ENCODE assay signal across 26 mouse cellular contexts in the genomic region with DNA sequence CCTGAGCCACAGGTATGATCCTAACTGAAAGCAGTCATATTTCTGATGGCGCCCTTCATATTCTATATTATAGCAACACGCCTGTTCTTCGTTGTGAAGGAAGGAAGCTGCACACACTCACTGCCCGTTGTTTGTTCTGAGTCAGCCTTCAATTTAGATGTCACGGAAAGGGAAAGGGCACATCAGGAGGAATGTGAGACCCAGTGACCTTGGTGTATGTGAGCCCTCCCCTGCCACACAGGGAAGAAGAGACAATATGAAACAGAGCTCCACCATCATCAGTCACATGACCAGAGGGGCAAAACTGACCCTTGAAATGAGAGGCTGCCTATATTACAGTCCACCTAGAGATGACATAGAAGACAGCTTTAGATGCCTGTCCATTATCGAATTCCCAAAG.
"Had no signal": no experiment of that assay in that cellular context is flagged by ENCODE, and none has a peak within 500 bp of the region (broad histone marks: within the 10 kb centered on the region; RNA-seq: fewer than 3 reads in every experiment).

No protein-coding gene starts in this region.

- H3K9ac ChIP-seq: hindbrain, embryonic 12.5 days; hindbrain, embryonic 14.5 days; intestine, embryonic 15.5 days; limb, embryonic 12.5 days; liver, embryonic 13.5 days; liver, embryonic 15.5 days; liver, postnatal 0 days had no signal

- H3K4me1 ChIP-seq: hindbrain, embryonic 10.5 days; hindbrain, embryonic 12.5 days; intestine, embryonic 15.5 days; limb, embryonic 12.5 days; liver, embryonic 13.5 days had no signal

- H3K27me3 ChIP-seq: hindbrain, embryonic 12.5 days; intestine, embryonic 15.5 days; limb, embryonic 12.5 days; liver, embryonic 13.5 days; liver, embryonic 15.5 days had no signal

- DNase-seq: gastrocnemius, adult 2 months; gastrocnemius, postnatal 10 days; gastrocnemius, postnatal 25 days; heart, postnatal 4 days; kidney, adult 18-20 months; kidney, adult 8-10 months; kidney, postnatal 10 days; kidney, postnatal 25 days; kidney, postnatal 4 days; liver; liver, embryonic 13.5 days; liver, postnatal 0 days had no signal

- H3K4me3 ChIP-seq: gastrocnemius, adult 2 months; hindbrain, embryonic 10.5 days; hindbrain, embryonic 12.5 days; intestine, embryonic 15.5 days; layer of hippocampus, adult 2 months; left cerebral cortex, adult 2 months; limb, embryonic 10.5 days; limb, embryonic 12.5 days; liver, embryonic 13.5 days; liver, embryonic 15.5 days had no signal

- H3K36me3 ChIP-seq: hindbrain, embryonic 10.5 days; hindbrain, embryonic 12.5 days; intestine, embryonic 15.5 days; limb, embryonic 10.5 days; limb, embryonic 12.5 days had no signal

- ATAC-seq: hindbrain, embryonic 16.5 days; inflammation-experienced regulatory T-cells, adult 6 months; intestine, embryonic 15.5 days; intestine, postnatal 0 days; liver, postnatal 0 days had no signal

- H3K27ac ChIP-seq: hindbrain, embryonic 10.5 days; hindbrain, embryonic 12.5 days; hindbrain, embryonic 14.5 days; intestine, embryonic 15.5 days; layer of hippocampus, adult 2 months; left cerebral cortex, adult 2 months; limb, embryonic 10.5 days; limb, embryonic 12.5 days; liver, embryonic 13.5 days; liver, embryonic 15.5 days had no signal

- H3K9me3 ChIP-seq: hindbrain, embryonic 10.5 days; hindbrain, embryonic 12.5 days; intestine, embryonic 15.5 days; limb, embryonic 10.5 days; limb, embryonic 12.5 days; liver, embryonic 13.5 days; liver, embryonic 15.5 days had no signal

- H3K4me2 ChIP-seq: heart, embryonic 11.5 days; hindbrain, embryonic 12.5 days; hindbrain, embryonic 14.5 days; intestine, embryonic 15.5 days; limb, embryonic 12.5 days; liver, embryonic 11.5 days; liver, embryonic 13.5 days; liver, embryonic 15.5 days had no signal
